Mouse (Mus musculus) heart, postnatal 0 days (tissue): Measurements from ENCODE around the gene Prok2. TPM values are rescaled to one million over a fixed set of nuclear protein-coding genes. Genes with fewer than 3 reads are reported as not detected.

Source experiments
- ATAC-seq: fragments of 200-750 bp; cut with Nextera tagmentation; 2 replicates; pipeline ENCODE4 v1.8.0; 2017; ENCODE audit warnings: low read depth, moderate number of reproducible peaks, moderate library complexity; ENCODE audit not compliant: insufficient read depth
- DNase-seq: peaks from one replicate; pipeline ENCODE4 v3.0.0-alpha.2; 2016; ENCODE audit warnings: low spot score
- H3K27ac ChIP-seq: fragments of 300-500 bp; sonication (generic); 2 replicates; pipeline ENCODE4 v1.5.1; 2014; ENCODE audit warnings: low read depth, mild to moderate bottlenecking
- H3K27me3 ChIP-seq: fragments of 300-500 bp; sonication (generic); 2 replicates; pipeline ENCODE4 v1.6.1; 2014; ENCODE audit warnings: low read length, mixed read lengths; ENCODE audit not compliant: control insufficient read depth, insufficient read depth
- H3K36me3 ChIP-seq: fragments of 300-500 bp; sonication (generic); replicated peaks from 2 replicates; pipeline ENCODE4 v1.6.1; 2014; ENCODE audit warnings: low read length, mixed read lengths; ENCODE audit not compliant: control insufficient read depth, insufficient read depth
- H3K4me1 ChIP-seq: fragments of 300-500 bp; sonication (generic); 2 replicates; pipeline ENCODE4 v1.6.1; 2014; ENCODE audit warnings: antibody characterized with exemption; ENCODE audit not compliant: control insufficient read depth, insufficient read depth
- H3K4me2 ChIP-seq: fragments of 300-500 bp; sonication (generic); 2 replicates; pipeline ENCODE4 v1.6.1; 2014; ENCODE audit warnings: low read depth, mild to moderate bottlenecking, low read length, moderate library complexity
- H3K4me3 ChIP-seq: fragments of 300-500 bp; sonication (generic); 2 replicates; pipeline ENCODE4 v1.5.1; 2014; ENCODE audit warnings: low read depth, low read length
- H3K9ac ChIP-seq: fragments of 300-500 bp; sonication (generic); replicated peaks from 2 replicates; pipeline ENCODE4 v1.6.1; 2014; ENCODE audit warnings: low read depth, low read length, mixed read lengths
- H3K9me3 ChIP-seq: fragments of 300-500 bp; sonication (generic); replicated peaks from 2 replicates; pipeline ENCODE4 v1.6.1; 2016; ENCODE audit warnings: low read length; ENCODE audit not compliant: control insufficient read depth
- CTCF ChIP-seq: IDR thresholded peaks from 2 replicates; pipeline ENCODE4 v1.5.1; 2016; ENCODE audit warnings: antibody characterized with exemption, control low read depth, low read depth
- EP300 ChIP-seq: IDR thresholded peaks from 2 replicates; pipeline ENCODE4 v1.6.1; 2016; ENCODE audit warnings: antibody characterized with exemption, low read depth
- WGBS: fragments of 180-500 bp; shearing (Covaris S2); extraction: QIAGEN DNeasy Blood & Tissue Kit; methylation state at CpG from one replicate; pipeline ENCODE4 v1.1.7; 2014; 5-methylcytosine and 5-hydroxymethylcytosine counted together
- polyA plus RNA-seq: library from polyadenylated mRNA; unstranded; fragments of >200 nt; fragmentation: Nextera tagmentation; extraction: Ambion mirVana; gene quantifications from 2 replicates; pipeline ENCODE4 v1.2.1, GENCODE M21; 2015
- total RNA-seq: library from RNA; depleted of rRNA; stranded (reverse); fragments of >200 nt; gene quantifications from 2 replicates; pipeline ENCODE4 v1.2.3, GENCODE M21; 2014; ENCODE audit warnings: low replicate concordance; rRNA removed

Prok2 gene
- total and polyA plus RNA-seq, 2 experiments from 2014 or later = not detected

DNA sequence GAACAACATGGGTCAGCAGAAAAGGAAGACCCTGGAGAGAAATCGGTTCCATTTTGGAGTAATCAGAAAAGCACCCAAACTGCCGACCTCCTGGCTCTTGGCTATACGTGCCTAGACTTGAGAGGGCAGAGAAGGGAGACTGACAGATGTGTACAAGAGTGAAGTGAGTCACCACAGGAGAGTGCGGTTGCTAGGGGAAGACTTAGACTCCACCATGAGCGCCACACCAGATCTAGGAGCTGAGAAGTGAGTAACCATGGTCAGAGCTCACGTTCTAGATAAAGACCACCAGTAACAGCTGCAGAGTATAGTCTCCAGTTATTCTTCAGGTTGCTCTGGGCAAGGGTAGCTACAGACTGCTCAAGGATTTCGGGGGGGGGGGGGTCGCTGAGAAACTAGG lies 63.0 kb downstream of the Prok2 start:
- no peak for ATAC-seq

More for the DNA sequence above, 63.0 kb downstream of the Prok2 start:
- DNase-seq = no peak
- Histone ChIP-seq H3K4me1 (0 out of 2 replicates have a peak, but pooled peaks cover 8% of the 10 kb centered on the region), H3K36me3 (no peaks in the 10 kb centered on the region), H3K9ac (no peak overlapping the region), H3K27ac (no peak overlapping the region), H3K27me3 (no peaks in the 10 kb centered on the region), H3K4me3 (no peak overlapping the region), H3K9me3 (no peaks in the 10 kb centered on the region), H3K4me2 (no peak overlapping the region)
- TF ChIP-seq EP300 (no peak), CTCF (no peak)
- WGBS = 74% methylated on average over 8 of the region's 8 CpGs

Other genes with a start within 250 kb of the Prok2 start
- 88.1 and 96.1 TPM in 2 replicates for gene Foxp1, start 203.7 kb downstream of the Prok2 start, total RNA-seq
- 39.5 and 40.7 TPM in 2 replicates for gene Foxp1, start 203.7 kb downstream of the Prok2 start, polyA plus RNA-seq
- 15.4 and 18.9 TPM in 2 replicates for gene Eif4e3, start 59.6 kb downstream of the Prok2 start, total RNA-seq
- gene Eif4e3, start 59.6 kb downstream of the Prok2 start, polyA plus RNA-seq = 18.9 and 21.7 TPM in 2 replicates
- 0.31 and 0.95 TPM in 2 replicates for gene Gm20696, start 59.6 kb downstream of the Prok2 start, total RNA-seq
- gene Gm20696, start 59.6 kb downstream of the Prok2 start, polyA plus RNA-seq = 1.6 and 2.0 TPM in 2 replicates
- gene Gpr27, start 33.7 kb downstream of the Prok2 start, total RNA-seq = 0.34 and 4.5 TPM in 2 replicates
- 0.78 and 0.92 TPM in 2 replicates for gene Gpr27, start 33.7 kb downstream of the Prok2 start, polyA plus RNA-seq